Mouse (Mus musculus) CD4-positive naive resting alpha-beta T cell, adult 76 days (primary cell): ENCODE measurements around the gene Gm8165. TPM values are rescaled to one million over a fixed set of nuclear protein-coding genes. Genes with fewer than 3 reads are reported as not detected.

ENCODE experiments used
- total RNA-seq: library from RNA; stranded (reverse); gene quantifications from one replicate; pipeline ENCODE4 v1.2.4, GENCODE M21; 2023

Gm8165 gene
- total RNA-seq = not detected

DNA sequence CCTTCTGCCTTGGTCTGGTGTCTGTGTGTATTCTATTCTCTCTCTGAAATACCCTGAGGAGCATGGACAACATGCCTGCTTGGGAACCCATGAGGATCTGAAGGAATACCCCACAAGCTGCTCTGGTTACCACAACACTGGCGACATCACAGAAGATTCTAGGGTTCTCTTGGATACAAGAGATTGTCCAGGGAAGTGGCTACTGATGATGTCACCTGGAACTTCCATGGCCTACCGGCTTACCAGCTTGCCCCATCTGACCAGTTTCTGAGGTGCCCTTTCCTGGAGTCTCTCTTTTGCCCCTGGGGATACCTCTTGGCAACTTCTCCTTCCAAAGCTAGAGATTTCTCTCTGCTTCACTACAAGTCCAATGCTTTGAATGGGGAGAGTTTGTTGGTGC lies at the start of gene Gm8165:
Gene Gm8165, minus strand, starts transcription at position 101 of the 400 bp plus-strand sequence.

DNA sequence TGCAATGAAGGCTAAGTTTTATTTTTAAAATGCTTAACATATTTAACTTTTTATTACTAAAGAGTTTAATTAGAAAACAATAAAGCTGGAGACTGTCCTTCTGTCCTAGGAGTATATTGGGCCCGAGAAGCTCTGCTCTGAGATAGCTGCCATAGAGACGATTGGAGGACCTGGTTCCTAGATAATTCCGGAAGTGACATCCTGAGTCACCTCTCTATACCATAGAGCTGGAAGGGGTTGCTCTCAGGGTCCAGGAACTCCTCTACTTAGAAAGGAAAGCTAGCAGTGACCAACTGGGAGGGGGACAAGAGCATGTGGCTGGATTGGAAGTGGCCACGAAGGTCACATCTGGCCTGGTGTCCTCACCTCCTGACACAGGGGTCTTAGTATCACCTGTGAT lies 20.6 kb upstream of the Gm8165 start, which contains the start of gene Gm7324:
Gene Gm7324, plus strand, starts transcription at position 208 of the 400 bp plus-strand sequence.

Other genes starting within 250 kb of the Gm8165 start
- not detected for gene Gm5799, start 133.6 kb downstream of the Gm8165 start, total RNA-seq
- gene Gm17654, start 98.1 kb downstream of the Gm8165 start, total RNA-seq = not detected
- gene Gm10375, start 69.2 kb downstream of the Gm8165 start, total RNA-seq = not detected
- gene Gm7324, start 20.6 kb upstream of the Gm8165 start, total RNA-seq = 2.2 TPM
- gene Gm16506, start 50.3 kb upstream of the Gm8165 start, total RNA-seq = not detected
- not detected for gene Gm6526, start 70.7 kb upstream of the Gm8165 start, total RNA-seq
- gene Gm8180, start 107.5 kb upstream of the Gm8165 start, total RNA-seq = not detected
- gene Ear1, start 198.3 kb upstream of the Gm8165 start, total RNA-seq = not detected
- gene Ear10, start 246.4 kb upstream of the Gm8165 start, total RNA-seq = not detected
- not detected for gene Gm8113, start 248.2 kb upstream of the Gm8165 start, total RNA-seq